In genomic region chr19:29608212-29608611, GRCm38 (mm10) we compare ENCODE assay signal across 27 mouse cellular contexts. TPM values are rescaled to one million over a fixed set of nuclear protein-coding genes. Genes with fewer than 3 reads are reported as not detected.
A peak's percentile ranks its signal among the peaks of the same experiment; 100 is the strongest.
DNase-seq lines count a peak whose midpoint lies in the region; ATAC-seq lines count a peak whose summit lies in the region.
"Had no signal": no experiment of that assay in that cellular context is flagged by ENCODE, and none has a peak within 500 bp of the region (broad histone marks: within the 10 kb centered on the region; RNA-seq: fewer than 3 reads in every experiment).

No protein-coding gene starts in this region.

- DNase-seq in frontal cortex, adult 2 months (ENCODE audit: extremely low spot score in 1 of 2, low spot score in 1 of 2) = no peak
- DNase-seq in brain, adult 2 months (ENCODE audit: low read depth, low spot score) = peak; percentile 28
- DNase-seq in layer of hippocampus, postnatal 14 days (ENCODE audit: low spot score in 2 of 2) = no peak
- DNase-seq: adrenal gland, adult 8-10 months; adrenal gland, postnatal 14 days; adrenal gland, postnatal 36 days; B cell, adult 2 months; cerebellum, adult 11 months; cerebellum, adult 18-20 months; cerebellum, adult 8-10 months; cerebellum, adult 9-11 months; cerebellum, postnatal 14 days; cerebellum, postnatal 36 days; embryo, embryonic 11 days had no signal

- no peaks in the 10 kb centered on the region for H3K27me3 ChIP-seq in kidney, embryonic 14.5 days (ENCODE audit: control insufficient read depth, insufficient read depth, low read length)
- H3K27me3 ChIP-seq: CH12.LX; embryonic facial prominence, embryonic 13.5 days; embryonic facial prominence, embryonic 15.5 days; forebrain, embryonic 13.5 days; forebrain, embryonic 15.5 days; Patski had no signal

- H3K9ac ChIP-seq in kidney, embryonic 14.5 days (ENCODE audit: low read depth, low read length) = no peak overlapping the region
- H3K9ac ChIP-seq: embryonic facial prominence, embryonic 13.5 days; embryonic facial prominence, embryonic 15.5 days; forebrain, embryonic 13.5 days; forebrain, embryonic 15.5 days had no signal

- no peaks in the 10 kb centered on the region for H3K4me1 ChIP-seq in kidney, embryonic 14.5 days (ENCODE audit: control insufficient read depth, insufficient read depth, low read length)
- H3K4me1 ChIP-seq: embryonic facial prominence, embryonic 13.5 days; embryonic facial prominence, embryonic 15.5 days; forebrain, embryonic 10.5 days; forebrain, embryonic 13.5 days; forebrain, embryonic 15.5 days had no signal

- ATAC-seq in frontal cortex, adult (ENCODE audit: low TSS enrichment) = peak; percentile 72
- no peak for ATAC-seq in kidney, embryonic 14.5 days (ENCODE audit: low FRiP score, low TSS enrichment)
- ATAC-seq: activated CD4-positive, CD25-positive, alpha-beta regulatory T cell, adult 4 months; CD4-positive, CD25-positive, alpha-beta regulatory T cell, adult 4 months; forebrain, embryonic 13.5 days; forebrain, embryonic 15.5 days; Patski had no signal

- 90% methylated on average over 4 of the region's 4 CpGs for WGBS in kidney, embryonic 14.5 days

- no peaks in the 10 kb centered on the region for H3K9me3 ChIP-seq in kidney, embryonic 14.5 days (ENCODE audit: control insufficient read depth, low read length)
- H3K9me3 ChIP-seq: embryonic facial prominence, embryonic 13.5 days; embryonic facial prominence, embryonic 15.5 days; forebrain, embryonic 10.5 days; forebrain, embryonic 13.5 days; forebrain, embryonic 15.5 days; G1E had no signal

- H3K36me3 ChIP-seq in kidney, embryonic 14.5 days (ENCODE audit: control insufficient read depth, insufficient read depth, low read length) = peaks cover 45% of the 10 kb centered on the region

- no peak overlapping the region for H3K4me2 ChIP-seq in kidney, embryonic 14.5 days (replicated peaks; ENCODE audit: low read depth, low read length)
- H3K4me2 ChIP-seq: embryonic facial prominence, embryonic 13.5 days; embryonic facial prominence, embryonic 15.5 days; forebrain, embryonic 13.5 days; forebrain, embryonic 15.5 days had no signal

- H3K4me3 ChIP-seq in kidney, embryonic 14.5 days (ENCODE audit: low read length) = no peak overlapping the region
- H3K4me3 ChIP-seq: embryonic facial prominence, embryonic 13.5 days; embryonic facial prominence, embryonic 15.5 days; erythroblast, embryonic 14.5 days; forebrain, embryonic 10.5 days; forebrain, embryonic 13.5 days; forebrain, embryonic 15.5 days had no signal

- H3K27ac ChIP-seq in kidney, embryonic 14.5 days (ENCODE audit: low read depth, low read length) = no peak overlapping the region
- H3K27ac ChIP-seq: embryonic facial prominence, embryonic 13.5 days; embryonic facial prominence, embryonic 15.5 days; forebrain, embryonic 10.5 days; forebrain, embryonic 13.5 days; forebrain, embryonic 15.5 days had no signal

RNA-seq across cellular contexts. Expression of gene Ermp1, which starts 40.0 kb away (rescaled TPM):
- 24.4 and 26.8 TPM in 2 replicates for polyA plus RNA-seq in frontal cortex, adult 2 months (2012; rRNA removed)
- polyA plus RNA-seq in kidney, embryonic 14.5 days (2014; fragmentation: Nextera tagmentation; extraction: Ambion mirVana) = 10.7 and 21.0 TPM in 2 replicates
- 10 to 100 TPM; 56.7 to 56.8 TPM for total RNA-seq in layer of hippocampus, postnatal 14 days (2021)
